ENCODE assay signal across 26 mouse cellular contexts in the genomic region with DNA sequence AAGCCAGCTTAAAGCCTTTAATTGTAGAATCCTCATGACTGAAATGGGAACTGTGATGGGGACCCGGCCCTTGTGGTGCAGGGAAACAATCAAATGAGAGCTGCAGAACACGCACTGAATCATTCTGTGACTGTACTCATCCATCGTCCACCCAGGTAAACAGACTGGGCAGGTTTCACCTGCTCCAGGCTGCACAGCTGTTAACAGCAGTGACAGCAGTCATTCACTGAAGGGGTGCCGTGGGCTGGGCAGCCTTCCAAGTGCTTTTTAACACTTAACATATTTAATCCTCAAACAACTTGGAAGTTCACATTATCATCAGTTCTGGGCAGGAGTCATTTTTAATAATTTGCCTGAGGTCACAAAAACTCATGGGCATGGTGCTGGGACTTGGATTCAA.
DNase-seq lines count a peak whose midpoint lies in the region; ATAC-seq and TF ChIP-seq lines count a peak whose summit lies in the region.
"Had no signal": no experiment of that assay in that cellular context is flagged by ENCODE, and none has a peak within 500 bp of the region (broad histone marks: within the 10 kb centered on the region; RNA-seq: fewer than 3 reads in every experiment).

No protein-coding gene starts in this region.

- no peaks in the 10 kb centered on the region for H3K9me3 ChIP-seq in lung, embryonic 14.5 days (ENCODE audit: low read depth, low read length)
- no peaks in the 10 kb centered on the region for H3K9me3 ChIP-seq in lung, postnatal 0 days (ENCODE audit: low read length)
- H3K9me3 ChIP-seq in stomach, embryonic 14.5 days (ENCODE audit: control insufficient read depth, low read depth, low read length) = no peaks in the 10 kb centered on the region
- no peaks in the 10 kb centered on the region for H3K9me3 ChIP-seq in stomach, postnatal 0 days (ENCODE audit: control insufficient read depth, low read length)
- H3K9me3 ChIP-seq: embryonic facial prominence, embryonic 13.5 days; forebrain, embryonic 10.5 days; forebrain, embryonic 13.5 days; hindbrain, embryonic 12.5 days; hindbrain, embryonic 15.5 days had no signal

- no peak overlapping the region for H3K4me3 ChIP-seq in lung, embryonic 14.5 days (ENCODE audit: low read depth, low read length)
- no peak overlapping the region for H3K4me3 ChIP-seq in lung, postnatal 0 days (ENCODE audit: low read depth, low read length)
- no peak overlapping the region for H3K4me3 ChIP-seq in lung, adult 2 months (replicated peaks; ENCODE audit: extremely low read depth, low read depth, low read length)
- H3K4me3 ChIP-seq in stomach, embryonic 14.5 days (ENCODE audit: low read depth, low read length) = no peak overlapping the region
- H3K4me3 ChIP-seq in stomach, postnatal 0 days (ENCODE audit: low read depth, low read length) = no peak overlapping the region
- H3K4me3 ChIP-seq: embryonic facial prominence, embryonic 13.5 days; forebrain, embryonic 10.5 days; forebrain, embryonic 13.5 days; gastrocnemius, adult 2 months; hindbrain, embryonic 12.5 days; hindbrain, embryonic 15.5 days had no signal

- H3K9ac ChIP-seq in lung, embryonic 14.5 days = no peak overlapping the region
- no peak overlapping the region for H3K9ac ChIP-seq in lung, postnatal 0 days (replicated peaks; ENCODE audit: low read depth)
- H3K9ac ChIP-seq in stomach, embryonic 14.5 days (replicated peaks; ENCODE audit: low read depth, low read length) = no peak overlapping the region
- no peak overlapping the region for H3K9ac ChIP-seq in stomach, postnatal 0 days (ENCODE audit: low read length)
- H3K9ac ChIP-seq: embryonic facial prominence, embryonic 13.5 days; forebrain, embryonic 13.5 days; hindbrain, embryonic 12.5 days; hindbrain, embryonic 15.5 days had no signal

- no peak for TF ChIP-seq CTCF in lung, embryonic 14.5 days (IDR thresholded peaks at IDR 0.05; ENCODE audit: low read depth)
- no peak for TF ChIP-seq CTCF in lung, postnatal 0 days (IDR thresholded peaks at IDR 0.05)
- no peak for TF ChIP-seq CTCF in lung, adult 2 months (IDR thresholded peaks at IDR 0.05; ENCODE audit: insufficient read depth, low read length)
- TF ChIP-seq CTCF in stomach, postnatal 0 days (IDR thresholded peaks at IDR 0.05; ENCODE audit: low read depth) = no peak

- no peak overlapping the region for H3K4me2 ChIP-seq in lung, embryonic 14.5 days
- H3K4me2 ChIP-seq in lung, postnatal 0 days (replicated peaks; ENCODE audit: low read depth, low read length) = no peak overlapping the region
- H3K4me2 ChIP-seq in stomach, embryonic 14.5 days (replicated peaks; ENCODE audit: low read depth, low read length) = no peak overlapping the region
- no peak overlapping the region for H3K4me2 ChIP-seq in stomach, postnatal 0 days (replicated peaks; ENCODE audit: low read depth)
- H3K4me2 ChIP-seq: embryonic facial prominence, embryonic 13.5 days; forebrain, embryonic 13.5 days; heart, embryonic 11.5 days; hindbrain, embryonic 12.5 days; hindbrain, embryonic 15.5 days had no signal

- WGBS in lung, embryonic 14.5 days = 46% methylated on average over 4 of the region's 4 CpGs
- WGBS in lung, postnatal 0 days = 44% methylated on average over 4 of the region's 4 CpGs
- WGBS in lung, adult 2 months = 60% methylated on average over 4 of the region's 4 CpGs
- WGBS in stomach, embryonic 14.5 days = 35% methylated on average over 4 of the region's 4 CpGs
- WGBS in stomach, postnatal 0 days = 35% methylated on average over 4 of the region's 4 CpGs

- no peaks in the 10 kb centered on the region for H3K36me3 ChIP-seq in lung, embryonic 14.5 days (ENCODE audit: insufficient read depth)
- no peaks in the 10 kb centered on the region for H3K36me3 ChIP-seq in lung, postnatal 0 days (ENCODE audit: insufficient read depth, low read length)
- H3K36me3 ChIP-seq in stomach, embryonic 14.5 days (ENCODE audit: control insufficient read depth, insufficient read depth, low read length) = no peaks in the 10 kb centered on the region
- no peaks in the 10 kb centered on the region for H3K36me3 ChIP-seq in stomach, postnatal 0 days (ENCODE audit: control insufficient read depth, insufficient read depth, low read length)
- H3K36me3 ChIP-seq: embryonic facial prominence, embryonic 13.5 days; forebrain, embryonic 10.5 days; G1E; hindbrain, embryonic 12.5 days; hindbrain, embryonic 15.5 days had no signal

- DNase-seq in lung, embryonic 14.5 days = peak; percentile 71
- DNase-seq in lung, postnatal 10 days = no peak
- peak; percentile 28 for DNase-seq in lung, postnatal 0 days (ENCODE audit: low spot score)
- no peak for DNase-seq in lung, adult 2 months
- DNase-seq in stomach, postnatal 0 days (ENCODE audit: low spot score) = peak; percentile 18
- DNase-seq in adrenal gland, adult (ENCODE audit: inconsistent age in 2 of 2, low spot score in 1 of 2) = no peak
- DNase-seq: adrenal gland, adult 2 months; adrenal gland, postnatal 14 days; B cell, adult 2 months; cerebellum, adult 11 months; cerebellum, adult 2 months; cerebellum, adult 9-11 months; cerebellum, postnatal 25 days; gastrocnemius, adult 2 months; gastrocnemius, postnatal 14 days; heart, adult 11 months had no signal

- TF ChIP-seq EP300 in lung, postnatal 0 days (IDR thresholded peaks at IDR 0.05) = no peak
- TF ChIP-seq EP300 in stomach, postnatal 0 days (optimal IDR thresholded peaks at IDR 0.05) = no peak

- H3K27ac ChIP-seq in lung, embryonic 14.5 days (ENCODE audit: low read depth) = no peak overlapping the region
- no peak overlapping the region for H3K27ac ChIP-seq in lung, postnatal 0 days (ENCODE audit: low read length)
- H3K27ac ChIP-seq in stomach, embryonic 14.5 days (ENCODE audit: low read length) = no peak overlapping the region
- H3K27ac ChIP-seq in stomach, postnatal 0 days (replicated peaks) = no peak overlapping the region
- H3K27ac ChIP-seq: embryonic facial prominence, embryonic 13.5 days; forebrain, embryonic 10.5 days; forebrain, embryonic 13.5 days; gastrocnemius, adult 2 months; hindbrain, embryonic 12.5 days; hindbrain, embryonic 15.5 days had no signal

- H3K27me3 ChIP-seq in lung, embryonic 14.5 days (ENCODE audit: insufficient read depth, low read length) = no peaks in the 10 kb centered on the region
- no peaks in the 10 kb centered on the region for H3K27me3 ChIP-seq in lung, postnatal 0 days (replicated peaks; ENCODE audit: insufficient read depth, low read length)
- no peaks in the 10 kb centered on the region for H3K27me3 ChIP-seq in stomach, embryonic 14.5 days (ENCODE audit: control insufficient read depth, insufficient read depth, low read length)
- no peaks in the 10 kb centered on the region for H3K27me3 ChIP-seq in stomach, postnatal 0 days (ENCODE audit: control insufficient read depth, insufficient read depth, low read length)
- H3K27me3 ChIP-seq: embryonic facial prominence, embryonic 13.5 days; forebrain, embryonic 13.5 days; hindbrain, embryonic 15.5 days had no signal

- TF ChIP-seq POLR2A in lung, adult 2 months (IDR thresholded peaks at IDR 0.05; ENCODE audit: borderline replicate concordance, extremely low read depth, low read depth, low read length) = no peak

- ATAC-seq in lung, embryonic 14.5 days (ENCODE audit: insufficient read depth) = peak; percentile 76; the same call in 1 of the 2 replicates
- ATAC-seq in lung, postnatal 0 days = peak; percentile 26; the same call in 1 of the 2 replicates
- peak; percentile 66; the same call in 1 of the 2 replicates for ATAC-seq in stomach, embryonic 14.5 days (ENCODE audit: insufficient number of reproducible peaks, insufficient read depth, low FRiP score, low read depth)
- ATAC-seq in stomach, postnatal 0 days (ENCODE audit: low FRiP score, low TSS enrichment) = no peak
- ATAC-seq: forebrain, embryonic 13.5 days; forebrain, embryonic 16.5 days; Patski had no signal

- H3K4me1 ChIP-seq in lung, embryonic 14.5 days (ENCODE audit: insufficient read depth) = no peaks in the 10 kb centered on the region
- H3K4me1 ChIP-seq in lung, postnatal 0 days (ENCODE audit: insufficient read depth, low read depth, low read length) = no peaks in the 10 kb centered on the region
- no peaks in the 10 kb centered on the region for H3K4me1 ChIP-seq in lung, adult 2 months (ENCODE audit: control insufficient read depth, insufficient read depth, low read length)
- H3K4me1 ChIP-seq in stomach, embryonic 14.5 days (ENCODE audit: control insufficient read depth, insufficient read depth, low read length) = no peaks in the 10 kb centered on the region
- H3K4me1 ChIP-seq in stomach, postnatal 0 days (replicated peaks; ENCODE audit: control insufficient read depth, insufficient read depth) = no peaks in the 10 kb centered on the region
- H3K4me1 ChIP-seq: embryonic facial prominence, embryonic 13.5 days; forebrain, embryonic 10.5 days; forebrain, embryonic 13.5 days; hindbrain, embryonic 12.5 days; hindbrain, embryonic 15.5 days had no signal

Comparison
In these comparisons a context has a peak if more than half of its experiments do, and no peak if none do; other contexts are left out.
1. DNase-seq: peak in lung, embryonic 14.5 days (single experiment), lung, postnatal 0 days (single experiment) and stomach, postnatal 0 days (single experiment); none in lung, postnatal 10 days (single experiment), lung, adult 2 months (single experiment) and adrenal gland, adult (0 of 2).